Mouse (Mus musculus) stomach, embryonic 16.5 days (tissue): ENCODE data around the gene Jtb. TPM values are rescaled to one million over a fixed set of nuclear protein-coding genes. Genes with fewer than 3 reads are reported as not detected.

Experiments
- ATAC-seq: fragments of 200-750 bp; cut with Nextera tagmentation; 2 replicates; pipeline ENCODE4 v1.8.0; 2017; ENCODE audit warnings: moderate number of reproducible peaks, moderate TSS enrichment; ENCODE audit not compliant: insufficient read depth, low FRiP score
- H3K27ac ChIP-seq: fragments of 300-500 bp; sonication (generic); 2 replicates; pipeline ENCODE4 v1.5.1; 2014; ENCODE audit warnings: low read length
- H3K27me3 ChIP-seq: fragments of 300-500 bp; sonication (generic); 2 replicates; pipeline ENCODE4 v1.6.1; 2014; ENCODE audit warnings: low read length, control low read depth, mixed read lengths; ENCODE audit not compliant: control insufficient read depth, insufficient read depth
- H3K36me3 ChIP-seq: fragments of 300-500 bp; sonication (generic); 2 replicates; pipeline ENCODE4 v1.6.1; 2014; ENCODE audit warnings: low read length; ENCODE audit not compliant: control insufficient read depth, insufficient read depth
- H3K4me1 ChIP-seq: fragments of 300-500 bp; sonication (generic); 2 replicates; pipeline ENCODE4 v1.6.1; 2014; ENCODE audit warnings: low read length, control low read depth, mixed read lengths; ENCODE audit not compliant: control insufficient read depth, insufficient read depth
- H3K4me2 ChIP-seq: fragments of 300-500 bp; sonication (generic); 2 replicates; pipeline ENCODE4 v1.6.1; 2014; ENCODE audit warnings: low read depth, low read length, mixed read lengths
- H3K4me3 ChIP-seq: fragments of 300-500 bp; sonication (generic); replicated peaks from 2 replicates; pipeline ENCODE4 v1.5.1; 2014; ENCODE audit warnings: mild to moderate bottlenecking, low read length
- H3K9ac ChIP-seq: fragments of 300-500 bp; sonication (generic); 2 replicates; pipeline ENCODE4 v1.6.1; 2014; ENCODE audit warnings: low read length
- H3K9me3 ChIP-seq: fragments of 300-500 bp; sonication (generic); replicated peaks from 2 replicates; pipeline ENCODE4 v1.6.1; 2016; ENCODE audit warnings: low read length, control low read depth; ENCODE audit not compliant: control insufficient read depth
- WGBS: fragments of 180-500 bp; shearing (Covaris S2); extraction: QIAGEN DNeasy Blood & Tissue Kit; methylation state at CpG from one replicate; pipeline ENCODE4 v1.1.7; 2014; 5-methylcytosine and 5-hydroxymethylcytosine counted together
- polyA plus RNA-seq: library from polyadenylated mRNA; unstranded; fragments of >200 nt; fragmentation: Nextera tagmentation; extraction: Ambion mirVana; gene quantifications from 2 replicates; pipeline ENCODE4 v1.2.1, GENCODE M21; 2015

The Jtb gene
- 92.3 and 104 TPM in 2 replicates for polyA plus RNA-seq

- peak; percentile 97 for ATAC-seq
- peak within 1 kb of the TSS; percentile 83 for H3K4me3 ChIP-seq
- H3K9ac ChIP-seq: peak within 1 kb of the TSS; percentile 89
- peak within 1 kb of the TSS; percentile 69 for H3K4me2 ChIP-seq
- H3K36me3 ChIP-seq: peaks cover 4% of the 10 kb centered on the region; the same call in 1 of the 2 replicates
- H3K27ac ChIP-seq: peak within 1 kb of the TSS; percentile 92
- peaks cover 3% of the 10 kb centered on the region; the same call in 1 of the 2 replicates for H3K4me1 ChIP-seq
- 0 out of 2 replicates have a peak, but pooled peaks cover 3% of the 10 kb centered on the region for H3K9me3 ChIP-seq
- WGBS: under 1% methylated on average over 61 of the region's 61 CpGs
- no peaks in the 10 kb centered on the region for H3K27me3 ChIP-seq
Measured at GRCm38 (mm10) chr3:90231507-90232333, at the start of gene Jtb. TSS of gene Jtb (plus strand) at chr3:90231597.

- H3K27ac ChIP-seq: no peak overlapping the region
- WGBS: 61% methylated on average over 3 of the region's 3 CpGs
- no peaks in the 10 kb centered on the region for H3K27me3 ChIP-seq
- H3K4me2 ChIP-seq: no peak overlapping the region
- H3K9ac ChIP-seq: no peak overlapping the region
- H3K36me3 ChIP-seq: no peaks in the 10 kb centered on the region
- no peak overlapping the region for H3K4me3 ChIP-seq
- H3K9me3 ChIP-seq: no peaks in the 10 kb centered on the region
- no peak for ATAC-seq
- H3K4me1 ChIP-seq: no peaks in the 10 kb centered on the region
Measured at GRCm38 (mm10) chr3:90183581-90183980, 47.8 kb upstream of the Jtb start.

- no peak for ATAC-seq
- Histone ChIP-seq H3K36me3 (no peaks in the 10 kb centered on the region), H3K4me3 (no peak overlapping the region), H3K9me3 (no peaks in the 10 kb centered on the region), H3K27me3 (no peaks in the 10 kb centered on the region), H3K4me1 (no peaks in the 10 kb centered on the region), H3K4me2 (no peak overlapping the region), H3K27ac (no peak overlapping the region), H3K9ac (no peak overlapping the region)
- 61% methylated on average over 11 of the region's 11 CpGs for WGBS
Measured at GRCm38 (mm10) chr3:90190859-90191510, 40.4 kb upstream of the Jtb start.

- no peaks in the 10 kb centered on the region for H3K4me1 ChIP-seq
- 51% methylated on average over 4 of the region's 4 CpGs for WGBS
- H3K27ac ChIP-seq: no peak overlapping the region
- H3K27me3 ChIP-seq: no peaks in the 10 kb centered on the region
- no peaks in the 10 kb centered on the region for H3K36me3 ChIP-seq
- no peaks in the 10 kb centered on the region for H3K9me3 ChIP-seq
- no peak overlapping the region for H3K4me3 ChIP-seq
- no peak overlapping the region for H3K9ac ChIP-seq
- ATAC-seq: no peak
- H3K4me2 ChIP-seq: no peak overlapping the region
Measured at GRCm38 (mm10) chr3:90194759-90195158, 36.6 kb upstream of the Jtb start.

DNA sequence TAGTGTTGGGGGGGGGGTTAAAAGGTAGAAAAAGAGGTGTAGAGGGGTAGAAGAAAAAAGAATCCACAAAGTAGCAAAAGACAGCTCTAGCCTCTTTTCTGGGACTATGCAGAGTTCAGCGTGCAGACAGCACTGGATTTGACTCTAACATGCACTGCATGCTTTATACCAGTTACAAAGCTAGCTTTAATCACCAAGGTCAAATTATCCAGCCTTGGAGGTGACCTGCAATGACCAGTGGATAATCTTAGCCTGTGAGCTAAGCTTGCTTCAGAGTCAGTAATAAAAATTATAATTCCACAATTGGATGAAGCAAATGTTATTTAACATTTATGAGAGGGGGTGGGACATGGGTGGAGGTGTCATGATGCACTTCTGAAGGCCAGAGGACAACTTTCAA lies 35.8 kb upstream of the Jtb start:
- H3K4me2 ChIP-seq: no peak overlapping the region
- H3K4me3 ChIP-seq: no peak overlapping the region
- H3K27ac ChIP-seq: no peak overlapping the region
- ATAC-seq: no peak
- H3K9me3 ChIP-seq: no peaks in the 10 kb centered on the region
- no peaks in the 10 kb centered on the region for H3K27me3 ChIP-seq
- H3K9ac ChIP-seq: no peak overlapping the region
- H3K36me3 ChIP-seq: no peaks in the 10 kb centered on the region
- no peaks in the 10 kb centered on the region for H3K4me1 ChIP-seq
- 71% methylated on average over 1 of the region's 1 CpGs for WGBS

DNA sequence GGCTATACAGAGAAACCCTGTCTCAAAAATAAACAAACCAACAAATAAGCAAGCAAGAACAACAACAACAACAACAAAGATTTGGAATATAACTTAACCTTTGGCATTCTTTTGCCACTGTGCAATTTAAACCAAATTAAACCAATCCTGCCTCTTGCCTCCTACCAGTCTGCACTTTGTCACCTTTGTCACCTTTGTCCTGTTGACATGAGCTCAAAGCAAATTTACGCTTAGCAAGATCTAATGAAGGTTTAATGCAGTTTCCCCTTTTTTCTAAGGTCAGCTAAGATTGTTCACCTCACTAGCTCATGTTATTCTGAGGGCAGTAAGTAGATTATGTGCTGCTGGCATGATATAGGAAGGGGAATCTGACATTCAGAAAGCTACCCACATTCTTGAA lies 33.8 kb upstream of the Jtb start:
- 58% methylated on average over 1 of the region's 1 CpGs for WGBS
- no peak overlapping the region for H3K4me2 ChIP-seq
- no peak for ATAC-seq
- H3K27ac ChIP-seq: no peak overlapping the region
- no peaks in the 10 kb centered on the region for H3K36me3 ChIP-seq
- H3K4me1 ChIP-seq: no peaks in the 10 kb centered on the region
- H3K9ac ChIP-seq: no peak overlapping the region
- H3K27me3 ChIP-seq: no peaks in the 10 kb centered on the region
- H3K9me3 ChIP-seq: no peaks in the 10 kb centered on the region
- no peak overlapping the region for H3K4me3 ChIP-seq

DNA sequence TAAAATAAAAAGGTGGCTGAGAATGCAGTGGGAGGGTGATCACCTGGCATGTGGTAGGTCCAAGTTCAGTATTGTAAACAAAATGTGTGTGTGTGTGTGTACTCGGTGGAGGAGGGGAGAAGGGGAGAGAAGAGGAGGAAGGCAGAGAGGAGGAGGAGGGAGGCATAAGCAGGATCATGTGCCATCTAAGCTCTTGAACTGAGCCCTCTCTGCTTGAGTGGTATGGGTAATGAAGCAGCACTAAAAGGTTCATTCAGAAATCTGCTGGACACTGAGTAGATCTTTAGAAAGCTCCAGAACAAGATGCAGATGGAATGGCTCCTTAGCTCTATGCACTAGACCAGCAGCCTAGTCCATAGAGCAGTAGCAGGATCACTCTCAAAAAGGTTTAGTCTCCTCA lies 28.5 kb upstream of the Jtb start:
- WGBS: 43% methylated on average over 1 of the region's 1 CpGs
- Histone ChIP-seq H3K27ac (no peak overlapping the region), H3K9ac (no peak overlapping the region)

DNA sequence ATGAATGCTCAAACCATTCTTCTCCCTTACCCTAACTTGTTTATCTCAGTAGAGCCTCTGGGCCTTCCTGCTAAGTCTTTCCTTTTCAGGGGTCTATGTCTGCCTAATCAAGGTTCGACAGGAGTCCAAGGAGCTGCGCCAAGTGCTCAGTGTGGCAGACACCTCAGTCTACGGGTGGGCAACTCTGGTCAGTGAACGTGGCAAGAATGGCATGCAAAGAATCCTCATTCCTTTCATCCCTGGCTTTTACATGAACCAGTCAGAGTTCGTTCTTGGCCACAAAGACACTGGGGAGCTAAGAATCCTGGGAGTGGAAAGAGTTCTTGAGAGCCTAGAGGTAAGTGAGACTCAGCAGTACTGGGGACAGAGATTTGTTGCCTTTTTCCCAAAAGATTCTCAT lies 27.8 kb upstream of the Jtb start:
- ATAC-seq: no peak
- H3K4me1 ChIP-seq: no peaks in the 10 kb centered on the region
- H3K27ac ChIP-seq: no peak overlapping the region
- H3K4me2 ChIP-seq: no peak overlapping the region
- H3K4me3 ChIP-seq: no peak overlapping the region
- no peak overlapping the region for H3K9ac ChIP-seq
- H3K36me3 ChIP-seq: 0 out of 2 replicates have a peak, but pooled peaks cover 8% of the 10 kb centered on the region
- H3K27me3 ChIP-seq: no peaks in the 10 kb centered on the region
- WGBS: 63% methylated on average over 5 of the region's 5 CpGs
- no peaks in the 10 kb centered on the region for H3K9me3 ChIP-seq

More for the DNA sequence above, 28.5 kb upstream of the Jtb start:
- ATAC-seq: no peak
- H3K4me3 ChIP-seq: no peak overlapping the region
- H3K9me3 ChIP-seq: no peaks in the 10 kb centered on the region
- H3K36me3 ChIP-seq: 0 out of 2 replicates have a peak, but pooled peaks cover 2% of the 10 kb centered on the region
- H3K4me2 ChIP-seq: no peak overlapping the region
- no peaks in the 10 kb centered on the region for H3K27me3 ChIP-seq
- no peaks in the 10 kb centered on the region for H3K4me1 ChIP-seq

GRCm38 (mm10) chr3:90204582-90204981 lies 26.8 kb upstream of the Jtb start:
- ATAC-seq: no peak
- H3K9ac ChIP-seq: no peak overlapping the region
- H3K4me1 ChIP-seq: no peaks in the 10 kb centered on the region
- no peak overlapping the region for H3K27ac ChIP-seq
- no peak overlapping the region for H3K4me2 ChIP-seq
- H3K9me3 ChIP-seq: no peaks in the 10 kb centered on the region
- H3K27me3 ChIP-seq: no peaks in the 10 kb centered on the region
- H3K36me3 ChIP-seq: 0 out of 2 replicates have a peak, but pooled peaks cover 12% of the 10 kb centered on the region
- WGBS: 97% methylated on average over 2 of the region's 2 CpGs
- no peak overlapping the region for H3K4me3 ChIP-seq
